Mouse (Mus musculus) liver, adult 2 months (tissue): ENCODE measurements at regions not wholly inside any gene's neighbourhood (a gene's known extent, or its start where the extent isn't known, plus 50 kb on each side); places are given as distances from the start of the nearest gene placed in this dataset.

Source experiments
- CTCF ChIP-seq: fragments of 200-500 bp; IDR thresholded peaks from 2 replicates; pipeline ENCODE4 v1.5.1; 2011; ENCODE audit warnings: low read depth, low read length, control low read depth
- POLR2A ChIP-seq: fragments of 200-500 bp; IDR thresholded peaks from 2 replicates; pipeline ENCODE4 v1.6.1; 2011; ENCODE audit warnings: low read length, control low read depth; ENCODE audit not compliant: insufficient read depth; ENCODE audit errors: extremely low read depth

- TF ChIP-seq CTCF, result no peak
- TF ChIP-seq POLR2A, result no peak
Observed at GRCm38 (mm10) chr5:39417121-39417844, 338.0 kb downstream of the Hs3st1 start.
